Mouse (Mus musculus) liver, embryonic 11.5 days (tissue): Measurements from ENCODE around the gene Sycp2l. TPM values are rescaled to one million over a fixed set of nuclear protein-coding genes. Genes with fewer than 3 reads are reported as not detected.
A peak's percentile ranks its signal among the peaks of the same experiment; 100 is the strongest.

Source experiments
- ATAC-seq: fragments of 200-750 bp; cut with Nextera tagmentation; replicated peaks from 2 replicates; pipeline ENCODE4 v1.8.0; 2017; ENCODE audit warnings: moderate number of reproducible peaks, mild to moderate bottlenecking, moderate TSS enrichment, moderate library complexity; ENCODE audit not compliant: low FRiP score
- DNase-seq: peaks from one replicate; pipeline ENCODE4 v3.0.0-alpha.2; 2017; ENCODE audit warnings: low spot score
- H3K27ac ChIP-seq: fragments of 300-500 bp; sonication (generic); 2 replicates; pipeline ENCODE4 v1.5.1; 2014; ENCODE audit warnings: mild to moderate bottlenecking, low read depth, low read length, control low read depth
- H3K27me3 ChIP-seq: fragments of 300-500 bp; sonication (generic); replicated peaks from 2 replicates; pipeline ENCODE4 v1.6.1; 2014; ENCODE audit warnings: low read length, mixed read lengths; ENCODE audit not compliant: control insufficient read depth, insufficient read depth
- H3K36me3 ChIP-seq: fragments of 300-500 bp; sonication (generic); 2 replicates; pipeline ENCODE4 v1.6.1; 2014; ENCODE audit warnings: mild to moderate bottlenecking, low read length, moderate library complexity, mixed read lengths; ENCODE audit not compliant: control insufficient read depth, insufficient read depth
- H3K4me1 ChIP-seq: fragments of 300-500 bp; sonication (generic); replicated peaks from 2 replicates; pipeline ENCODE4 v1.6.1; 2014; ENCODE audit warnings: low read length, mixed read lengths; ENCODE audit not compliant: control insufficient read depth, insufficient read depth
- H3K4me2 ChIP-seq: fragments of 300-500 bp; sonication (generic); 2 replicates; pipeline ENCODE4 v1.6.1; 2014; ENCODE audit warnings: mild to moderate bottlenecking, control low read depth, moderate library complexity
- H3K4me3 ChIP-seq: fragments of 300-500 bp; sonication (generic); 2 replicates; pipeline ENCODE4 v1.5.1; 2014; ENCODE audit warnings: low read depth, low read length, control low read depth
- H3K9ac ChIP-seq: fragments of 300-500 bp; sonication (generic); 2 replicates; pipeline ENCODE4 v1.6.1; 2014; ENCODE audit warnings: low read depth, low read length, control low read depth
- H3K9me3 ChIP-seq: fragments of 300-500 bp; sonication (generic); 2 replicates; pipeline ENCODE4 v1.6.1; 2016; ENCODE audit warnings: low read length, inconsistent platforms, mixed read lengths; ENCODE audit not compliant: control insufficient read depth
- WGBS: fragments of 180-500 bp; shearing (Covaris S2); extraction: QIAGEN DNeasy Blood & Tissue Kit; methylation state at CpG from one replicate; pipeline ENCODE4 v1.1.7; 2014; 5-methylcytosine and 5-hydroxymethylcytosine counted together
- polyA plus RNA-seq: library from polyadenylated mRNA; unstranded; fragments of >200 nt; fragmentation: Nextera tagmentation; extraction: Ambion mirVana; gene quantifications from 2 replicates; pipeline ENCODE4 v1.2.1, GENCODE M21; 2014

Sycp2l gene
- polyA plus RNA-seq: not detected in 2 replicates

GRCm38 (mm10) chr13:41113940-41114339 is at the start of gene Sycp2l:
TSS of gene Sycp2l (plus strand) at chr13:41114307.
- DNase-seq (no peak), ATAC-seq (no peak)
- 34% methylated on average over 14 of the region's 14 CpGs for WGBS
- no peaks in the 10 kb centered on the region for H3K9me3 ChIP-seq
- H3K27me3 ChIP-seq: peaks cover 16% of the 10 kb centered on the region
- no peaks in the 10 kb centered on the region for H3K36me3 ChIP-seq
- no peak within 1 kb of the TSS for H3K9ac ChIP-seq
- H3K4me2 ChIP-seq: peak within 1 kb of the TSS; percentile 31
- no peaks in the 10 kb centered on the region for H3K4me1 ChIP-seq
- H3K27ac ChIP-seq: no peak within 1 kb of the TSS
- 0 out of 2 replicates have a peak within 1 kb of the TSS, but pooled peaks have one; percentile 1 for H3K4me3 ChIP-seq

- no peaks in the 10 kb centered on the region for H3K4me1 ChIP-seq
- H3K4me2 ChIP-seq: no peak overlapping the region
- H3K4me3 ChIP-seq: no peak overlapping the region
- H3K36me3 ChIP-seq: no peaks in the 10 kb centered on the region
- no peak for DNase-seq
- H3K27me3 ChIP-seq: no peaks in the 10 kb centered on the region
- ATAC-seq: no peak
- no peaks in the 10 kb centered on the region for H3K9me3 ChIP-seq
- WGBS: 89% methylated on average over 4 of the region's 4 CpGs
- H3K27ac ChIP-seq: no peak overlapping the region
- no peak overlapping the region for H3K9ac ChIP-seq
These were observed 46.5 kb upstream of the Sycp2l start for GRCm38 (mm10) chr13:41067618-41068017.

GRCm38 (mm10) chr13:41071617-41072016 is 42.5 kb upstream of the Sycp2l start:
- DNase-seq (no peak), ATAC-seq (no peak)
- Histone ChIP-seq H3K9me3 (no peaks in the 10 kb centered on the region), H3K27ac (no peak overlapping the region), H3K4me3 (no peak overlapping the region), H3K4me2 (no peak overlapping the region), H3K4me1 (no peaks in the 10 kb centered on the region), H3K27me3 (no peaks in the 10 kb centered on the region), H3K9ac (no peak overlapping the region), H3K36me3 (no peaks in the 10 kb centered on the region)
- WGBS: 89% methylated on average over 11 of the region's 11 CpGs

- Histone ChIP-seq H3K9me3 (no peaks in the 10 kb centered on the region), H3K4me3 (no peak overlapping the region), H3K27me3 (peaks cover 15% of the 10 kb centered on the region), H3K9ac (no peak overlapping the region), H3K27ac (no peak overlapping the region), H3K4me1 (peaks cover 2% of the 10 kb centered on the region; the same call in 1 of the 2 replicates), H3K4me2 (no peak overlapping the region), H3K36me3 (no peaks in the 10 kb centered on the region)
- WGBS: 80% methylated on average over 5 of the region's 5 CpGs
- no peak for ATAC-seq
- no peak for DNase-seq
These were observed 40.3 kb upstream of the Sycp2l start for GRCm38 (mm10) chr13:41073819-41074218.

- 65% methylated on average over 9 of the region's 9 CpGs for WGBS
- peaks cover 22% of the 10 kb centered on the region for H3K27me3 ChIP-seq
These were observed 36.2 kb upstream of the Sycp2l start for GRCm38 (mm10) chr13:41077921-41078320.

GRCm38 (mm10) chr13:41078690-41079420 is 35.3 kb upstream of the Sycp2l start:
- Histone ChIP-seq H3K4me1 (peaks cover 7% of the 10 kb centered on the region), H3K9ac (peak overlapping the region; percentile 53), H3K27me3 (peaks cover 22% of the 10 kb centered on the region), H3K4me2 (peak overlapping the region; percentile 94), H3K36me3 (no peaks in the 10 kb centered on the region), H3K4me3 (peak overlapping the region; percentile 55), H3K9me3 (no peaks in the 10 kb centered on the region), H3K27ac (no peak overlapping the region)
- ATAC-seq (peak; percentile 42; the same call in 1 of the 2 replicates), DNase-seq (no peak)
- 11% methylated on average over 24 of the region's 24 CpGs for WGBS

More at GRCm38 (mm10) chr13:41077921-41078320, 36.2 kb upstream of the Sycp2l start:
- Histone ChIP-seq H3K4me3 (no peak overlapping the region), H3K27ac (no peak overlapping the region), H3K36me3 (no peaks in the 10 kb centered on the region), H3K4me1 (peaks cover 7% of the 10 kb centered on the region), H3K4me2 (no peak overlapping the region), H3K9me3 (no peaks in the 10 kb centered on the region), H3K9ac (no peak overlapping the region)
- ATAC-seq: no peak
- DNase-seq: no peak

- Histone ChIP-seq H3K27me3 (peaks cover 22% of the 10 kb centered on the region), H3K4me3 (peak within 1 kb of the TSS; percentile 55), H3K36me3 (no peaks in the 10 kb centered on the region), H3K4me2 (peak within 1 kb of the TSS; percentile 94), H3K27ac (no peak within 1 kb of the TSS), H3K9ac (peak within 1 kb of the TSS; percentile 53), H3K9me3 (no peaks in the 10 kb centered on the region), H3K4me1 (peaks cover 7% of the 10 kb centered on the region)
- ATAC-seq: peak; percentile 92
- under 1% methylated on average over 40 of the region's 40 CpGs for WGBS
- DNase-seq: peak; percentile 77
These were observed 34.7 kb upstream of the Sycp2l start, which contains the start of gene Mak for GRCm38 (mm10) chr13:41079421-41079780. TSS of gene Mak (minus strand) at chr13:41079706.

GRCm38 (mm10) chr13:41079859-41080258 is 34.2 kb upstream of the Sycp2l start:
- peaks cover 7% of the 10 kb centered on the region for H3K4me1 ChIP-seq
- ATAC-seq: no peak
- H3K36me3 ChIP-seq: no peaks in the 10 kb centered on the region
- H3K9ac ChIP-seq: no peak overlapping the region
- H3K27me3 ChIP-seq: peaks cover 22% of the 10 kb centered on the region
- no peak for DNase-seq
- H3K4me3 ChIP-seq: no peak overlapping the region
- H3K9me3 ChIP-seq: no peaks in the 10 kb centered on the region
- H3K27ac ChIP-seq: no peak overlapping the region
- 52% methylated on average over 5 of the region's 5 CpGs for WGBS
- no peak overlapping the region; the same call in 1 of the 2 replicates for H3K4me2 ChIP-seq

GRCm38 (mm10) chr13:41080700-41081099 is 33.4 kb upstream of the Sycp2l start:
- Histone ChIP-seq H3K4me3 (no peak overlapping the region), H3K4me1 (peaks cover 7% of the 10 kb centered on the region), H3K27me3 (peaks cover 22% of the 10 kb centered on the region), H3K36me3 (no peaks in the 10 kb centered on the region), H3K4me2 (no peak overlapping the region), H3K27ac (no peak overlapping the region), H3K9ac (no peak overlapping the region), H3K9me3 (no peaks in the 10 kb centered on the region)
- no peak for ATAC-seq
- DNase-seq: no peak
- WGBS: 90% methylated on average over 6 of the region's 6 CpGs
